In the genomic region with DNA sequence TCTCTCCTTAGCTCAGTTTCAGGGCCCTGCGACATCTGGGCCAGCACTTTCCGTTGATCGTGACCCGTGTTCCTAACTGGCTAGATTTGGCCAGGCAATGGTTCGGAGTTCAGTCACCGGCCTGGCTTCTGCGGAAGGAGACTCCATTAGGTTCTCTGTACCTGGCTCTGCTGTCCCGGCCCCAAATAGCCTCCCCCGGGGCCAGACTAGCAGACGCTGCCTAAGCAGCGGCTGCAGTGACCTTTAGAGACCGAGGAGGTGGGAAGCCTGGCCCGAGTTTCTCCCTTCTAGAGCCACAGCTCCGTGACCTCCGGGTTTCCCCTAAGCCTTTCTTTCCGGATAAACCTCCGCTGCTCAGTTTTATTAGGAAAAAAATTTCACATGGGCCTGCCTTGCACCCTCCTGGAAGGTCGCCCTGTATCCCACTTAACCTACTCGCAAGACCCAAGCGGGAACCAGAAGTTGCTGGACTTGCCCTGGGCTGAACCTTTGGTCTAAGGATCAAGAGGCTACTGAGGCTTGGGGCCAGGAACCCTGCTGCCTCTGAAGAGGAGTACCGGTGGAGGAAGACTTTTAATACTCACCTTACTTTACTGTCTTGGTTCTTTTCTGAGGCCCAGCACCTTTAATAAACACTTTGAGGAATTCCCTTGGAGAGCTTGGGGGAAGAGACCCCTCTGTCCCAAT, we compare ENCODE assay signal across 9 mouse cellular contexts. TPM values are rescaled to one million over a fixed set of nuclear protein-coding genes. Genes with fewer than 3 reads are reported as not detected.
DNase-seq lines count a peak whose midpoint lies in the region; ATAC-seq and TF ChIP-seq lines count a peak whose summit lies in the region.
"Had no signal": no experiment of that assay in that cellular context is flagged by ENCODE, and none has a peak within 500 bp of the region (broad histone marks: within the 10 kb centered on the region; RNA-seq: fewer than 3 reads in every experiment).

No protein-coding gene starts in this region.

- H3K79me2 ChIP-seq in heart, adult 2 months (replicated peaks; ENCODE audit: control insufficient read depth, insufficient read depth, low read length) = no peaks in the 10 kb centered on the region

- no peak for TF ChIP-seq CTCF in heart, adult 2 months (IDR thresholded peaks at IDR 0.05)

- no peak for TF ChIP-seq POLR2A in heart, adult 2 months (IDR thresholded peaks at IDR 0.05; ENCODE audit: insufficient read depth, low read depth, low read length)

- peak overlapping the region; percentile 77 for H3K4me2 ChIP-seq in heart, embryonic 16.5 days (ENCODE audit: low read depth, low read length)
- peak overlapping the region; percentile 75 for H3K4me2 ChIP-seq in hindbrain, embryonic 15.5 days
- H3K4me2 ChIP-seq in midbrain, embryonic 12.5 days (replicated peaks) = peak overlapping the region; percentile 68

- 6% methylated on average over 21 of the region's 21 CpGs for WGBS in heart, embryonic 16.5 days
- 15% methylated on average over 21 of the region's 21 CpGs for WGBS in heart, adult 2 months
- 2% methylated on average over 21 of the region's 21 CpGs for WGBS in hindbrain, embryonic 15.5 days
- WGBS in midbrain, embryonic 12.5 days = 1% methylated on average over 21 of the region's 21 CpGs

- no peak overlapping the region for H3K9ac ChIP-seq in heart, embryonic 16.5 days (ENCODE audit: low read length)
- H3K9ac ChIP-seq in heart, adult 2 months (ENCODE audit: low read depth, low read length) = no peak overlapping the region
- H3K9ac ChIP-seq in hindbrain, embryonic 15.5 days = no peak overlapping the region
- peak overlapping the region; percentile 71 for H3K9ac ChIP-seq in midbrain, embryonic 12.5 days (replicated peaks)

- no peak for ATAC-seq in heart, embryonic 16.5 days (replicated peaks; ENCODE audit: extremely low read depth, insufficient read depth, low FRiP score)
- no peak for ATAC-seq in hindbrain, embryonic 15.5 days (ENCODE audit: low FRiP score, low read depth)
- no peak for ATAC-seq in midbrain, embryonic 12.5 days (ENCODE audit: low FRiP score, low read depth)
- ATAC-seq: inflammation-experienced regulatory T-cells, adult 6 months had no signal

- no peak for TF ChIP-seq EP300 in heart, adult 2 months (IDR thresholded peaks at IDR 0.05; ENCODE audit: insufficient read depth, low read depth, low read length)

- intact Hi-C loops in heart, adult 2 months (cut with DNase I) = loop anchor here (10.0 kb wide), 1 partner anchor 362 kb away; a partner anchor contains a TSS

- H3K27me3 ChIP-seq in heart, embryonic 16.5 days (ENCODE audit: control insufficient read depth, insufficient read depth, low read length) = peaks cover 89% of the 10 kb centered on the region
- peaks cover 54% of the 10 kb centered on the region for H3K27me3 ChIP-seq in heart, adult 2 months (ENCODE audit: control insufficient read depth, insufficient read depth, low read length)
- H3K27me3 ChIP-seq in hindbrain, embryonic 15.5 days = peaks cover 84% of the 10 kb centered on the region
- peaks cover 93% of the 10 kb centered on the region for H3K27me3 ChIP-seq in midbrain, embryonic 12.5 days

- peaks cover 30% of the 10 kb centered on the region for H3K4me1 ChIP-seq in heart, embryonic 16.5 days (ENCODE audit: control insufficient read depth, insufficient read depth, low read length)
- H3K4me1 ChIP-seq in heart, adult 2 months (ENCODE audit: control insufficient read depth, insufficient read depth, low read length) = no peaks in the 10 kb centered on the region
- H3K4me1 ChIP-seq in hindbrain, embryonic 15.5 days (replicated peaks) = peaks cover 37% of the 10 kb centered on the region
- H3K4me1 ChIP-seq in midbrain, embryonic 12.5 days = peaks cover 65% of the 10 kb centered on the region

- H3K9me3 ChIP-seq in heart, embryonic 16.5 days (replicated peaks; ENCODE audit: control insufficient read depth, low read length) = no peaks in the 10 kb centered on the region
- H3K9me3 ChIP-seq in hindbrain, embryonic 15.5 days = no peaks in the 10 kb centered on the region
- H3K9me3 ChIP-seq in midbrain, embryonic 12.5 days = no peaks in the 10 kb centered on the region

- H3K4me3 ChIP-seq in heart, embryonic 16.5 days (ENCODE audit: low read length) = peak overlapping the region; percentile 52
- H3K4me3 ChIP-seq in heart, adult 2 months = no peak overlapping the region; the same call in 1 of the 2 replicates
- peak overlapping the region; percentile 39 for H3K4me3 ChIP-seq in hindbrain, embryonic 15.5 days
- peak overlapping the region; percentile 52 for H3K4me3 ChIP-seq in midbrain, embryonic 12.5 days

- no peak overlapping the region for H3K27ac ChIP-seq in heart, embryonic 16.5 days (ENCODE audit: low read length)
- no peak overlapping the region for H3K27ac ChIP-seq in heart, adult 2 months
- H3K27ac ChIP-seq in hindbrain, embryonic 15.5 days (replicated peaks) = no peak overlapping the region
- peak overlapping the region; percentile 92 for H3K27ac ChIP-seq in midbrain, embryonic 12.5 days (replicated peaks)

- DNase-seq in heart, adult 2 months = no peak
- DNase-seq in embryo, embryonic 10.5 days (ENCODE audit: low spot score) = peak; percentile 54
- DNase-seq in urinary bladder, postnatal 10 days (ENCODE audit: low spot score) = no peak
- no peak for DNase-seq in spleen, postnatal 36 days (ENCODE audit: low spot score in 2 of 2)
- DNase-seq in adrenal gland, postnatal 10 days = no peak

- no peaks in the 10 kb centered on the region for H3K36me3 ChIP-seq in heart, embryonic 16.5 days (ENCODE audit: control insufficient read depth, insufficient read depth)
- H3K36me3 ChIP-seq in heart, adult 2 months (ENCODE audit: control insufficient read depth, insufficient read depth, low read length) = no peaks in the 10 kb centered on the region
- H3K36me3 ChIP-seq in hindbrain, embryonic 15.5 days = no peaks in the 10 kb centered on the region
- H3K36me3 ChIP-seq in midbrain, embryonic 12.5 days = no peaks in the 10 kb centered on the region

RNA-seq across cellular contexts. Expression of a gene that starts 13.4 kb away (rescaled TPM):
- polyA plus RNA-seq in heart, embryonic 16.5 days (2015; fragmentation: Nextera tagmentation; extraction: Ambion mirVana) = not detected in 2 replicates
- total RNA-seq in heart, adult 2 months (2021) = not detected
- 0.06 TPM in 1 of 2 replicates, not detected in the other for polyA plus RNA-seq in heart, adult 2 months (2012; rRNA removed)
- polyA plus RNA-seq in hindbrain, embryonic 15.5 days (2015; fragmentation: Nextera tagmentation; extraction: Ambion mirVana) = 12.3 and 63.3 TPM in 2 replicates
- polyA plus RNA-seq in midbrain, embryonic 12.5 days (2016; fragmentation: Nextera tagmentation; extraction: Ambion mirVana) = 110 and 133 TPM in 2 replicates
- 1 to 10 TPM in 1 of 2 experiments, under 1 TPM in 1; 0.91 to 1.5 TPM for total RNA-seq in adrenal gland, postnatal 10 days (2021)

Comparison
In these comparisons a context has a peak if more than half of its experiments do, and no peak if none do; other contexts are left out.
1. RNA of a gene that starts 13.4 kb away (polyA plus RNA-seq): 110 to 133 TPM in midbrain, embryonic 12.5 days and 12.3 to 63.3 TPM in hindbrain, embryonic 15.5 days; not detected in heart, embryonic 16.5 days and 0.06 TPM in heart, adult 2 months; every median in the first group is over 10 times any median in the second.
2. Peak in every context shown above with its lines, with median percentiles within 50 percentile points of each other: H3K4me2 ChIP-seq.